Mouse (Mus musculus) adrenal gland, postnatal 14 days (tissue): ENCODE results near the gene Brf1. TPM values are rescaled to one million over a fixed set of nuclear protein-coding genes. Genes with fewer than 3 reads are reported as not detected.

Experiments
- DNase-seq: peaks from one replicate; pipeline ENCODE4 v3.0.0; 2021; ENCODE audit warnings: mixed read lengths
- long read RNA-seq, 2 experiments: library from polyadenylated mRNA; stranded (forward); transcript quantifications; one replicate each; pipeline ENCODE4 v2.0.0; 2021
- total RNA-seq: library from RNA; stranded (reverse); gene quantifications from 2 replicates; pipeline ENCODE4 v1.2.3, GENCODE M21; 2021

Brf1 gene
- 46.3 and 57.7 TPM in 2 replicates for total RNA-seq
- long read RNA-seq, experiment 1, partial matches to known transcripts, result 4 of 28 reads
- long read RNA-seq, experiment 1, other reads (novel, unspliced or antisense), result 24 of 28 reads
- long read RNA-seq, experiment 2, partial matches to known transcripts, result 3 of 16 reads
- long read RNA-seq, experiment 2, other reads (novel, unspliced or antisense), result 13 of 16 reads

DNA sequence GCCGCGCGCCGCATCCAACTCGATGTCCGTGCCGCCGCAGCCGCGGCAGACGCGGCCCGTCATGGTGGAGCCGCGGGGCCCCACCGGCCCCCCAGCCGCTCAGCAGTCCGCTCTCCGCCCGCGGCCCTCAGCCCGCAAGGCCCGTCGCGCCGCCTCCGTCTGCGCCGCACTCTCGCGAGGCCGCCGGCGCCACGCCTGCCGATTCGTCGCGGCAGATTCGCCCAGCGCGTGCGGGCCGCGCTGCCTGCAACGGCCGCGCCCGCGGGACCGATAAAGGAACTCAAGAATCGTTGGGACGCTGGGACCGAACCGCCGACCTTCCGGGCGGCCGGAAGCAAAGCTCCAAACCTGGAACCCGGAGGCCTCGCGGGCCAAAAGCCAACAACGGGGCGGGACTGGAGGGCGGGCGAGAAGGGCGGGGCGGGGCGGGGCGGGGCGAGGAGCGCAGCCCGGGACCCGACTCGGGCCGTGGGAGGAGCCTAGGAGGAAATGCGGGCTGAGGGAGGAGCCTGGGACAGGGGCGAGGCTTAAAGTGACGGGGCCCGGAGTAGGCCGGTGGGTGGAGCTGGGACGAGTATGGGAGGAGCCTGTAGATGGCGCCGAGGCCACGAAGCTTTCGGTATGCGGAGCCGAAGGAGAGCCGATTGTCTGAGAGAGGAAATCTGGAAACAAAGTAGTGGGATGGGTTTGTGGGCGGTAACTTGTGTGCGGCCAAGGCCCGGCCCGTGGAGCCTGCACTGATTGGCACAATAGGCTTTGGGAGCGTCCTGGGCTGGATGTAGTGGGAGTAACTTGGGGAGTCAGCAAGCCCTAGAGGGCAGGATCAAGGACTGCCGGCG, at the start of gene Brf1:
Gene Brf1 (minus strand): TSS at position 411 of the 839 bp plus-strand sequence.
- peak; percentile 99 for DNase-seq

DNA sequence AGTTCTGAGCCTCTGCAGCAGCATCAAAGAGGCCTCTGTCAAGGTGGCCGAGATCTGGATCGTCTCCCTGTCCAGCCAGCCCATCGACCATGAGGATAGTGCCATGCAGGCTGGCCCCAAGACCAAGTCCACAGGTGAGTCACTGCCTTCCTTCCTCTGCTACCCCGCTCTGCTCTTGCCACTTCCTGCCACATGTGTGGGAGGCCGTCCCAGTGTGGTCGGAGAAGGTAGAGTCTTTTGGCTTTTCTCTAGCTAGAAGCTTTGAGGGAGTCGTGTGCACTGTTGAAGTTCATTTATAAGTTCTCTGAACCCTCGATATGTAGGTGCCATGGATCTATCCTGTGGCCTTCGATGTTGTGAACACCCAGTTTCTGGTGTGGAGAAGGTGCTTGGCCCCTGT, 49.3 kb upstream of the Brf1 start:
- no peak for DNase-seq

DNA sequence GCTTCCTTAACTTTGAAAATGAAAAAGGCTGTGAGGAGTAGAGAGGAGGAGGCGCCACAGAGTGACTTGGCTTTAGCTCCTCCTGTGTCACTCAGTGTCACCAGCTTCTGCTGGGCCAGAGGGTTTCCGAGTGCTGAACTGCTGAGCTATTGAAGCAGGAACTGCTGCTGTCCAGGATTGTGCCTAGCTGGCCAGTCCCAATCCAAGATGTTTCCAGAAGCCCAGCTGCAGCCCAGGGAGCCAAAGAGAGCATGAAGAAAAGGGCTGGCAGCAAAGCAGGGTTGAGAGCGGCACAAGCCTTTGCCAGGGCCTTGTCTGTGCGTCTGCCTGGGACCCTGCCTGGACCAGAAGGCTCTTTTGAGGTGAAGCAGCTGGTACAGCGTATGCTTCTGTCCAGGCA, 47.6 kb upstream of the Brf1 start:
- no peak for DNase-seq

GRCm38 (mm10) chr12:113046861-113047260, 46.4 kb upstream of the Brf1 start:
- no peak for DNase-seq

DNA sequence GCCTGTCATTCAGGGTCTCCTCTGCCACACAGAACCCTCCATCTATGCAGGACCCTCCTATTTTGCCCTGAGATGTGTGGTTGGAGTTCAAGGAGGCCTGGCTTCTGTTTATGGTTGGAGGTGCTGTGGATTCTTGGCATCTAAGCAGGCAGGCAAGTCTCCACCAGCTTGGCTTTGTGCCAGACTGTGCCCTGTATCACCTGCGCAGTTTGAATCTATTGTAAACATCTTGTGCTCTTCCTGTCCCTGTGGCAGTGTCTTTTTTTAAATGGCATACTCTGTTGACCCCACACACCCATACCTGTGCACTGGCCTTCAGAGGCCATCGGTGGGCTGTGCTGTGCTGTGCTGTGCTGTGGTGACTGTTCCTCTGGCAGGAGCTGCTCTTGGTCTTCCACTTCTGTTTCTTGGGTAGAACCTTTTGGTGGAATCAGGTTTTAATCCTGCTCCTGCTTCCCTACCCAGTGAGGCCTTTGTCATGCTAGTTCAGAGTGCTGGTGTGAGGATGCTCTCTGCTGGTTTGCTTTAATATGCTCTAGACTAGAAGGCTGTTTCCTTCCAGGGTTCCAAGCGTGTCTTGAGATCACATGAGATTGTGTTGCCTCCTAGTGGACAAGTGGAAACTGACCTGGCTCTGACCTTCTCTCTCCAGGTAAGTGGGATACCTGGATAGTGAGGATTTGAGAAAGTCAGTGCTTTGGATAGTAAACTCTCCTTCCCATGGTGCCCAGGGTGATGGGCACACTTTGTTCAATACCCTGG, 44.6 kb upstream of the Brf1 start:
- peak; percentile 36 for DNase-seq

- DNase-seq, result no peak
Observed at GRCm38 (mm10) chr12:113042543-113042942, 42.0 kb upstream of the Brf1 start.

DNA sequence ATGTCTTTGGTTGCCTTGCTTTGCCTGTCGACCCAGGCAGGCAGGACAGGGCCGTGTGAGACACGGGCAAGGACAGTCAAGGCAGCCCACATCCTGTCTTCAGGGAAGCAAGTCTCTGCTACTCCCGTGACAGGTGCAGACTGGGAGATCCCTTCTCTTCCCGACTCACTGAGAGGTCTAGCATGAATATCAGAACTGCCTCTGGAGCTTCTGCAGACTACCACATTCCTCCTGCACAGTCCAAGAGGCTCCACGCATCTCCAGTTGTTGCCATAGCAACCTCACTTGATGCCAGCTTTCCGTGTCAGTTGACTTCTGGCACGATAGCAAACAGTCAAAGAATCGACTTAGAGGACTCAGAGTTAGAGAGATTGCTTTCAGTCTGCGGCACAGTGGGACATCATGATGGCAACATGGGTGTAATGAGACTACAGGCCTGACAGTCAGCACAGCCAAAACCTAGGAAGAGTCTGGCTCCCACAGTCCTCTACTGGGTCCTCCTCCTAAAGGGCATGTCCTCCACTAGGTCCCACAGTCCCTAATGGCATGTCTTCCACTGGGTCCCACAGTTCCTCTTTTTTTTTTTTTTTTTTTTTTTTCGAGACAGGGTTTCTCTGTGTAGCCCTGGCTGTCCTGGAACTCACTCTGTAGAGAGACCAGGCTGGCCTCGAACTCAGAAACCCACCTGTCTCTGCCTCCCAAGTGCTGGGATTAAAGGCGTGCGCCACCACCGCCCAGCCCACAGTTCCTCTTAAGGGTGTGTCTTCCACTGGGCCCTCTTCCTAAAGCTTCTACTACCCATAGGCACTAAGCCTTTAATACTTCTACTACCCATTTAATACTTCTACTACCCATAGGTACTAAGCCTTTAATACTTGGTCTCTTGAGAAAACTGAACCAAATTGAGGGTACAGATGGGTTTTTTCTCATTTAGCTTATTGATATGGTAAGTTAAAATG, 41.3 kb upstream of the Brf1 start:
- peak; percentile 40 for DNase-seq

- no peak for DNase-seq
Observed at GRCm38 (mm10) chr12:113038414-113038813, 37.9 kb upstream of the Brf1 start.

GRCm38 (mm10) chr12:113036996-113037395, 36.5 kb upstream of the Brf1 start:
- DNase-seq, result no peak

DNA sequence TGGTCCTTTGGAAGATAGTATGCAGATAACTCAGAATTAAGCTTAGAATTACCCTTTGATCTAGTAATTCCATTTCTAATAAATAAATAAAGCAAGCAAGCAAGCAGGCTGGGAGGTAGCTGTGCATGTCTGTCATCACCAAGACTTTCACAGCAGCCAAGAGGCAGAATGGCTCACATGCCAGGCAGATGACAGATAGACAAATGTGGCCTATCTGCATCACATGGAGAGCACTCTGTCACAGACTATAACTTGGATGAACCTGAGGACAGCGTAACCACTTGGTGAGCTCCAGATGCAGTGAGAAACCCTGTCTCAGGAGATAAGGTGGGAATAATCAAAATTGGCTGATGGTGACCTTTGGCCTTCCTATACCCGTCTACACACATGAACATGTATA, 34.6 kb upstream of the Brf1 start:
- DNase-seq, result no peak

- DNase-seq, result no peak
Observed at GRCm38 (mm10) chr12:113032296-113033250, 32.1 kb upstream of the Brf1 start.

GRCm38 (mm10) chr12:113031441-113031840, 30.9 kb upstream of the Brf1 start:
- no peak for DNase-seq

GRCm38 (mm10) chr12:113030993-113031392, 30.5 kb upstream of the Brf1 start:
- no peak for DNase-seq

GRCm38 (mm10) chr12:113030046-113030445, 29.5 kb upstream of the Brf1 start:
- no peak for DNase-seq

GRCm38 (mm10) chr12:113028898-113029297, 28.4 kb upstream of the Brf1 start:
- DNase-seq, result no peak

GRCm38 (mm10) chr12:113028067-113028466, 27.6 kb upstream of the Brf1 start:
- no peak for DNase-seq

DNA sequence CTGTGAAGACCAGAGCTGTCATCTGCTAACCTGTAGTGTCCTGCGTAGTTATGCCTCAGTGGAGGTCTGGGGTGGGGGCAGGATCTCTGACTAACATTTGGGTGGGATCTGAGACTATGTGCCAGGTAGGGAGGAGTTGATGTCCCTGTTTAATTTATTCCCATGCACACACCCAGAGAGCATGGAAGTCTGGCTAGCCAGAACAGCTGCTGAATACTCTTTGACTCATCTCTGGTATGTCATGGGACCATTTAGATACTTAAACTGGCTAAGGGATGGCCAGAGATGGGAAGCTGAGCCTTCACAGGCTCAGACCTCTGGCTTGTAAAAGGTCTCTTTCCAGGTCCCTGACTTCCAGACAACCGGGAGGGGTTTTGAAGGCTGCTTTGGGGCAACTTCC, 27.0 kb upstream of the Brf1 start:
- DNase-seq, result no peak

DNA sequence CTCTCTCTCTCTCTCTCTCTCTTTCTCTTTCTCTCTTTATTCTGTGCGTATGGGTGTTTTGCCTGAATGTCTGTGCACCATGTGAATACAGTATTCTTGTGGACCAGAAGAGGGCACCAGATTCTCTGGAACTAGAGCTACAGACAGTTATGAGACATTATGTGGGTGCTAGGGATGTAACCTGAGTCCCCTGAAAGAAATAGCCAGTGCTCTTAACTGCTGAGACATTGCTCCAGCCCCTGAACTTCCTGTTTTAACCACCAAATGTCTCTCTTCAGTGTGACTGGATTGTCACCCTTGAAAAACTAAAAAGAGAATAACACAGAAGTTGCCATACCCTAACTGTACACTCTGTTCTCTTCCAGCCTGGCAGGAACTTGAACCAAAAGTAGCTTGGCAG, 26.1 kb upstream of the Brf1 start:
- no peak for DNase-seq

- DNase-seq, result no peak
Observed at GRCm38 (mm10) chr12:113023082-113023481, 22.6 kb upstream of the Brf1 start.

DNA sequence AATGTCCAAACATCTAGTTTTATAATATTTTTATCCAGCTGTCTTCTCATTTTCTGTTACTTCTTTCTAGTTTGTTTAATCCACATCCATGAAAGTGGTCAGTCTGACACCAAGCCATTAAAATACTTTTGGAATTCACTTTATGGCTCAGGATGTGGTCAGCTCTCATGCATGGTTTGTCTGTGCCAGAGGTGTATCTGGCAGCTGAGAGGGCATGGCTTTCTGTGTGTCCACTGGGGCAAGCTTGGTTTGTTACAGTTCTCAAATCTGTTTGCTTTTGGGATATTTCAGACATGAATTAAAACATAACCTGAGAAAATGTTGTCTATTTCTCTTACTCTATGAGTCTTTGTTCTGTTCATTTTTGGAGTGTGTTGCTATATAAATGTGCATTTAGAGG, 21.0 kb upstream of the Brf1 start:
- DNase-seq, result no peak

GRCm38 (mm10) chr12:113018763-113019162, 18.3 kb upstream of the Brf1 start:
- no peak for DNase-seq
